Mouse (Mus musculus): Measurements from ENCODE around the gene Lpgat1.

The Lpgat1 gene

DNA sequence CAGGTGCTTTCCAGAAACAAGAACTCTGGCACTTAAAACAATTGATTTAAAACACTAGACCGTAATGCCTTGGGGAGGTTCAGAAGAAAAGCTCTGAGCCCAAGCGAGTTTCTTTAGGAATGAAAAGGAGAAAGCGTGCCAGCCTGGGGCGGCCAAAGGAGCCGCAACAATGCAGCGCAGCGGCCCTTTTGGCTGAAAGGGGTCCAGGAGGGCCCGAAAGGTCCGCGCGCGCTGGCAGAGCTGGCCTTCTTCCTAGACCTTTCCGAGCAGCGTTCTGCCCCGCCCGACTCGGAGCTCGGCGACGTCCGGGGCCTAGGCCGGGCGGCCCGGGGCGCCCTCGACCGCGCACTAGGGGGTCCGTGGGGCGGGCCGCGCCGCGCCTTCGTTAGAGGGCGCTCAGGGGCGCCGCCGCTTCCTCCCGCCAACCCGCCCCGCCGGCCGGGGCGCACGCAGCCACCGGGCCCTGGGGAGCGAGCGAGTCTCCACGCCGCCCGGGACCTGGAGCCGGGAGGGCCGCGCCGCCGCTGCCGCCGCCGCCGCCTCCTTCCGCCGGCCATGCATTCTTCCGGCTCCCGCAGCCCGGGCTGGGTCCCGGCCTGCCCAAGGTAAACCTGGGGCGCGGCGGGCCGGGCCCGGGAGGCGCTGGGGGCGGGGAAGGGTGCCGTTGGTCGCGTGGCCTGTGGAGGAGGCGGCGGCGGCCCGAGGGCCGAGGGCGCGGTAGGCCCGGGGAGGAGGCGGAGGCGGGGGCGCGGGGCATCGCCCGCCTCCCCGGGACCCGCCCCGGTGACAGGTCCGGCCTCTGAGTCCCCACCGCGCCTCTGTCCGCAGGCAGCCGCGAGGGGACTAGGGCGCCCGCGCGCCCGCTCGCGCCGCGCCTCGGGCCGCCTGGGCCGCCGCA lies at the start of gene Lpgat1:
Lpgat1 (plus strand) TSS at position 234 of the 898 bp plus-strand sequence.
- peak; percentile 16 to 54 for DNase-seq (ENCODE audit: low spot score in 2 of 2)

DNA sequence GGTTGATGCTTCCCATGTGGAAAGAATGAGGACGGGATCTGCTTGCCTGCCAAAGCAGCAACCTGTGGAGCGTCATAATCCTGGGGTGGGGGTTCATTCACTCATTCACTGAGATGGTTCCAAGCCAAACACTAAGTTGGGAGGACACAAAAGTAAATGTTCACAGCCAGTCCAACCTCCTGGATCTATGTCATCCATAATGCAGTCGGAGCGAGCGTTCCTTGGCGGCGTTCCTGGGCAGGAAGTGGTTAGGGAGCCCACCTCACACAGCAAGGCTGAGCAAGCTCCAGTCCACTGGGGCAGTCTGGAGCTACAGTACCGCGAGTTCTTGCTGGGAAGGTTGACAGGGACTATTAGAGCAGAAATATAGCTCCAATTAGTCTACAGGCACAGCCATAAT lies 49.6 kb upstream of the Lpgat1 start:
- DNase-seq (ENCODE audit: low spot score in 2 of 2), result no peak

DNA sequence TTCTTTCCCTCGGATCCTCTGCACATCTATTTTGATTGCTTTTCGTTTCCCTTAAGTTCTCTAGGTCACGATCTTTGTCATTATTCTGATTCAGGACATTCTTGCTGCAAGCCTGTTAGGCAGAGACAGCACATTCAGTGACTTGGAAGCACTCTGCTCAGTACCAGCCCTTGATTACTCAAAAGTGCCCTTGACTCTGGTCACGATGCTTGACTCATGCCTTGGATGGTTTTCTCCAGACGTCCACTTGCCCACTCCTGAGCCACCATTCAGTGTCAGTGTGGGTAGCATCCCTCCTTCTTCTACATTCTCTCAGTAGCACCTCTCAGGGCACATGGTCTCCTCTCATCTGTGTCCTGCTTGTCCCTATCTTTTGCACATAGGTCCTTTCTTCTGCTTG lies 43.6 kb upstream of the Lpgat1 start:
- DNase-seq (ENCODE audit: low spot score in 2 of 2), result no peak

DNA sequence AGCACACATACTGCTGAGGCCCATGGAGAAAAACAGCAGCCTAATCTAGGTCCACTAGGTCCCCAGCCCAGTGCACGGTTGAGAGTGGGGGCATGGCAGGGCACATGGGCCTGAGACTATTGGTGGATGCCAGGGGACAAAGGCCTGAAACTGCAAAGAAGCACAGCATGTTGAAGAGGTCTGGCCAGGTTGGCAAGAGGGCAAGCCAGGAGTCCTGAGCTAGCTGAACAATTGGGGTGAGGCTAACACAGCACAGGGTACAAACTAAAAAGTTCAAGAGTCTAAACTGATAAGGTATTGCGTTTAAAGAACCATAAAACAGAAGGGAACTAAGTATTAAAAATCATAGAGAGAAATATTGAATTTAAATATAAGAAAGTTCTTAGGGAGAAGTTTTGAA lies 36.0 kb upstream of the Lpgat1 start:
- no peak for DNase-seq (ENCODE audit: low spot score in 2 of 2)

DNA sequence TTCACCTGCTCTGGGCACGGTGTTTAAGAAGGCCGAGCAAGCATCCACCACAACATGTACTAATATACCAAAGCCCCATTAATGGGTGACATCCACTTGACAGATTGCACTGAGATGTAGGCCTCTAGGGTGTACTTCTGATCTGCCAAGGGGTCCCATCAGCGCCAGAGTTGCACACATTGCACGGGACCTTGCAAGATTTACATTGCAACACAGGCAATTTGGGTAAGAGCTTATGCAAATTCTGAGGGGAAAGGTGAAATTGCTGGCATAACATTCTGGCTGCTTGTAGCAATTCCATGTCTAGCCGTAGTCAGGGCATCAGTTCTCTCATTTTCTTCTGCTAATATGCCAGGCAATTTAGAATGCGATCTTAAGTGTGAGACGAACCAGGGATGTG lies 30.1 kb upstream of the Lpgat1 start:
- DNase-seq (ENCODE audit: low spot score in 2 of 2), result no peak

DNA sequence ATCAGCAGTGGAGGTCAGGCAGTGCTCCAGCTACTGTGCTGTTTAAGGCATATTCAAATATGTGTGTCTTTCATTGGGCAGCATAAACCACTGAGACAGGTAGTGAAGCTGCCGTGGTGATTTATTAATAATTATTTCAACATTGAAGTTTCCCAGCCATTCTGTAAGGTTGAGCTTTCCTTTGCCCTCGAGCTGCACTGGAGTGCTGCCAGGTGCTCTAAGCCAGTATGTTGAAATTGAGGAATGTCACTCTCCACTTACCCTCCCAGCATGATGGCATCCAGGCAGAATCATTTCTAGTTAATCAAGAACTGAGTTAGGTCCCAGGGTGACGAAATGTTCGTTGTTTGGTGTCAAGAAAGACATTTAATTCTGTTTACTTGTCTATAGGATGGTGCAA lies 24.4 kb upstream of the Lpgat1 start:
- DNase-seq (ENCODE audit: low spot score in 2 of 2), result no peak

DNA sequence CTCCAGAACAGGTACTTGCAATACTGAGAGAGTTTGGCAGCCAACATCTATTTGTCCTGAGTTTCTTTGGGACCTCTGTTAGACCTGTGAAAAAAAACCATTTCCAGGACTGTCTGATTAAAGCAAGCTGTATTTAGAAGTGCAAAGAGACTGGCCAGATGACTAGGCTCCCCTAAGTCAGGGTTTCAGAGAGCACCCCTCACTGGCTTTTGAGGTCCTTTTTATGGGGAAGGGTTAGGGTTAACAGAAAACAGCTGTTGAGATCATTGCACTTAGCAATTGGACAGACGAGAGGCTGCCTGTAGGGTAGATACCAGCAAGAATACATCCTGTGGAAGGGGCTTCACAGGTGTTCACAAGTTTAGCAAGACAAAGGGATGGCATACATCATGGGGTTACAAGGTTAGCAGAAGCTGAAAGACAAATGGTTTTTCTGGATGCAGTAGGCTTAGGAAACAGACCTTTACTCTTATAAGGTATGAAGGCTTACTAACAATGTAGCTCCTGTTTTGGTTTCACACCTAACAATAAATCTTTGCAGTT lies 19.3 kb upstream of the Lpgat1 start:
- no peak for DNase-seq (ENCODE audit: low spot score in 2 of 2)

DNA sequence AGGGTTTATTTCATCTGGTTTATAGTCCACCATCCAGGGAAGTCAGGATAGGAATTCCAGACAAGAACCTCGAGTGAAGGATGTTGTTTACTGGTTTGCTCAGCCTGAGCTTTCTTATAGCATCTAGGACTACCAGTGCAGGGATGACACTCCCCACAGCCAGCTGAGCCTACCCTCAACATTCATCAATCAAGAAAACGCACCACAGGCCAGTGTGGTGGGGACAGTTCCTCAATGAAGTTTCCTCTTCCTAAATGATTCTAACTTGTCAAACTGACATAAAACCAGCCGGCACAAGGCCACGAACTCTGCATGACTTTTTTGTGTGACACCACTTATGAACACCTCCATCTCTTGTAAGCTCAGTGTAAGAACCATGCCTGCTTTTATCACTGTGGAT lies 13.1 kb upstream of the Lpgat1 start:
- no peak for DNase-seq (ENCODE audit: low spot score in 2 of 2)

DNA sequence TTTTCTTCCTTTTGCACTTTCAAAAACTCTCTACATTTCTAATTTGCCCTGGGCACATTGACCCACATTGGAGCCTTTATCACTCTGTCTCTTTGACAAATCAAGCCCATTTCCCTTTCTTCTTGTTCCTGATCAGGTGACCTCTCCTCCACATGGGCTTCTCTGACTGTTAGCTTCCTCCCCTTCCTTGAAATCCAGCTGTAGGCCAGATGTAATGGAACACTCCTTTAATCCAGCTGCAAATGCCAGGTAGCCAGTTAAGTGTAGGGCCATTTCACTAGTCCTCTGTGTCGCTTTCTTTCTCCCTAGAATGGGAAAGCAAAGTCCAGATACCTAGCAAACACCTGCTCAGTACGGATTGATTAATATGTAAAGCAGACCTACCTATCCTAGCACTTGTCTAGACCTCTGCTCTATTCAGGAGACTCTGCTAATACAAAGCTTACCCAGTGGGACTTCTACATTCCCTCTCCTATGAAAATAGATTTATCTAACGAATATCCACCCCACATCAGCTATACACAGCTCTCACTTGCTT lies 11.0 kb upstream of the Lpgat1 start:
- DNase-seq (ENCODE audit: low spot score in 2 of 2), result no peak

DNA sequence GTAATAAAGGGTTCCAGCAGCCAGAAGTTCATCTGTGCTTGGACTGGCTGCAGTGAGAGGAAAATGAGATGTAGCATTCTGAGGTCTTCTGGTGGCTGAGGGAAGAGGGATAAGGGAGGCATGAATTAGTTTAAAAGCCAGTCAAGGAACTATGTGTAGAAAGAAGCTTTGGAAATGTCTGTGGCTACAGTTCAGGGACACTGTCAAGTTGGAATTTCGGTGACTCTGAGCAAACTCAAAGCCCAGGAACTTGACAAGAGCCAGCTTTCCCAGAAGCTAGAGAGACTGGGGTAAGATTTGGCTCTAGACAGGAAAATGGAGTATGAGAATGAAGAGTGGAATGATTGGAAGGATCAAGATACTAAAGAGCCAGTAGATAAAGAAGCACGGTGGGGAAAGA lies 7.8 kb upstream of the Lpgat1 start:
- DNase-seq (ENCODE audit: low spot score in 2 of 2), result no peak

DNA sequence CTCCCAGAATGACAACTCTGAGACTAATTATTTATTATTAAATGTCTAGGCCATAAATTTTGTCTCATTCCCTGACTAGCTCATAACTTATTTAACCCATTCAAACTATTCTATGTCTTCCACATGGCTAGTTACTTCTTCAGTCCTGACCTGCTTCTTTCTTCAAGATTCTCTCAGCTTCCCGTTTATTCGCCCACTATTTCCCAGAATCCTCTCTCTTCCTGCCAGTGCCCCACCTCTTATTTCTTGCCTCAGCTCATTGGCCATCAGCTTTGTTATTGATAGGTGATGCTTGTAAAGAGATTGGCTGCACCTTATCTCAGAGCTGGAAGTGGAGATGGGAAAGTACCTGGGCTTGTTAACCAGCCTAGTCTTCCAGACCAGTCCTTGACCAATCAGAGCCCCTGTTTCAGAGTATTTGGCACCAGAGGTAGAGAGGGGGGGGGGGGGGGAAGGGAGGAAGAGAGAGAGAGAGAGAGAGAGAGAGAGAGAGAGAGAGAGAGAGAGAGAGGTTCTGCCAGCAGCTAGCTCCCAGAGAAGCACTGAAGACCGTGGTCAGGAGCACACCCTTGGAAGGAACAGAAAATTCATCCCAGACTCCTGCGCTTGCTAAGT lies 5.3 kb upstream of the Lpgat1 start:
- no peak for DNase-seq (ENCODE audit: low spot score in 2 of 2)

DNA sequence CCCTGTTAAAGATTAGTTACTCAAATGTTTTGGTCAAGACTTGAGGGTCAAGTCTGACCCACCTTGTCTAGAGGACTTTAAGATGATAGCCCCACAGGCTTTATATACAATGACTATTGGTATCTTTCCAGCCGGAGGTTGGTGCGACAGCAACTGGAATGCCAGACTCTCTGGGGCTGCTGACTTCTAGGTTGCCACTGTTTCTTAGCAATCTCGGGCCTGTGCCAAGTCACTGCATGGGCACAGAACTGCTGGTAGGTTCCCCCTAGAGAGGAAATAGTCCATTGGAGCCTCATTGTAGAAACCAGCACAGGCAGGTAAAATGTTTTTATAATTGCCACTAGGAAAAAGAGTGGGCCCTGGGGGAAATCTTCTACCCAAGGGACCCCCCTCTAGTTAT lies 3.8 kb upstream of the Lpgat1 start:
- DNase-seq (ENCODE audit: low spot score in 2 of 2), result no peak

DNA sequence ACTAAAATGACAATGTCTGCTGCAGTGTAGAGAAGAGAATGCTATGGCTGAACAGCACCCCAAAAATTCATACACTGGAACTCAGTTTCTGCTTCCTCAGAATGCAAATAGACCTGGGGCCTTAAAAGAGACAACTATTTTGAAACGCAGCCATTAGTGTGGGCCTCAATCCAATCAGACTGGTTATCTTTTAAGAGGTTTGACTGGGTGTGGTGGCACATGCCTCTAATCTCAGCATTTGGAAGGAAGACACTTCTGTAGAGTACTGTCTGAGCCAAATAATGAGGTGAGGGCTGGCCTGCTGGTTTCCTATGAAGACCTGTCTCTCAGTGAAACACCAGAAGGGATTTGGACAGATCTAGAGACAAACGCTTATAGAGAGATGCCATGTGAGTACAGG lies 2.5 kb upstream of the Lpgat1 start:
- DNase-seq (ENCODE audit: low spot score in 2 of 2), result no peak

DNA sequence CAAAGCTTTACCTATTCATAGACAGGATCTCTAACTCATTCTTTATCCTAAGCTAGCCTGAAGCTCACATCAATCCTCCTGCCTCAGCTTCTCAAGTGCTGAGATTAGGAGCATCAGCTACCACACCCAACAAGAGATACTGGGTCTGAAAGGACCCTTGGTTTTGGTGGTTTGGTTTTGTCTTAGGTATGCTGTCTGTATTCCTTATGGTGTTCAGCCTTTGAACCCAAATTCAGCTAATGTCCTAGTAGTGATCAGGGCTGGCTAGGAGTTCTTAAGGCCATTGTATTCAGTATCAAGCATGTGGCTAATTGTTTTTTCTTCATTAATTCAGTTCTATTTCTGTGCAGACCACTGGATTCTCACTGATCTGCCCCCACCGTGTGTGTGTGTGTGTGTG lies 493 bp upstream of the Lpgat1 start:
- no peak for DNase-seq (ENCODE audit: low spot score in 2 of 2)

DNA sequence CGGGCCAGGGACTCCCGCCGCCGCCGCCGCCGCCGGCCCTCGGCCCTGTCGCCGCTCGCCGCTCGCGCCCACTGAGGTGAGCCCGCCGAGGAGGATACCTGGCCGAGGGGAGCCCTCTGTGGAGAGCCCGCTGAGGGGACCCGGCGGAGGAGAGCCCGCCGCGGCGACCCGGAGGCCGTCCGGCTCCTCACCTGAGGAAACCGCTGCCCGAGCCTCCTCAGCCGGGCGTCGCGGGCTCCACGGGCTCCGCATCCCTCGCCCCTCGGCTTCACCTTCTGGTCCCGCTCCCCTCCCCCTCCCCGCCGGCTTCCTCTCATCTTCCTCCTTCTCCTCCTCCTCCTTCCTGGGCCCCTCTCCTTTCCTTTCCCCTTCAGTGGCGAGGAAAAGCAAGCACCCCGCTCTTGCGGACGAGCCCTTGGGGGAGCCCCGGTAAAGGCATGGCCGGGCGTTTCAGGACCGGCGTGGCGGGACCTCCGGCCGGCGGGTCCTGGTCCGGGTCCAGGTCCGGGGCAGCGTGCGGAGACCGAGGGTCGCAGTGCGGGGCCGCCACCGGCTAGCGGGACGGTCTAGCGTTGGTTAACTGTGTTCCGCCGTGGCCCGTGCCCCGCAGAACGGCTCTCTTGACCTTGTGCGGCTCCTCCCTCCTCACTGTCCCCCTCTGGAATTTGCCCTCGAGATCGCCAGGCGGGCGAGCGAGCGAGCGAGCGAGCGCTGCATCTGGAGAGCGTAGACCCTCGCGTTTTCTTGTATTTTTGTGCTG lies 1.1 kb downstream of the Lpgat1 start:
- DNase-seq (ENCODE audit: low spot score in 2 of 2), result peak; percentile 18 to 36

DNA sequence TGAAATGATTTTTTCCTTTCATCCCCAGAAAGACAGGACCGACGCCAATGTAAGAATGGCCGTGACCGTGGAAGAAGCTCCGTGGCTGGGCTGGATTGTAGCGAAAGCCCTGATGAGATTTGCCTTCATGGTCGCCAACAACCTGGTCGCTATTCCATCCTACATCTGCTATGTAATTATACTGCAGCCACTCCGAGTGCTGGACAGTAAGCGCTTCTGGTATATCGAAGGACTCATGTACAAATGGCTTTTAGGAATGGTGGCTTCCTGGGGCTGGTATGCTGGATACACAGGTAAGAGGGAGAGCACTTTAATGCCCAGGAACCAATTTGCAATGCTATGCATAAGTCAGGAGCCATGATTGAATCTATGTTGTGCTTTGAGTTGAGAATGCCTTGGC lies 1.7 kb downstream of the Lpgat1 start:
- no peak for DNase-seq (ENCODE audit: low spot score in 2 of 2)

DNA sequence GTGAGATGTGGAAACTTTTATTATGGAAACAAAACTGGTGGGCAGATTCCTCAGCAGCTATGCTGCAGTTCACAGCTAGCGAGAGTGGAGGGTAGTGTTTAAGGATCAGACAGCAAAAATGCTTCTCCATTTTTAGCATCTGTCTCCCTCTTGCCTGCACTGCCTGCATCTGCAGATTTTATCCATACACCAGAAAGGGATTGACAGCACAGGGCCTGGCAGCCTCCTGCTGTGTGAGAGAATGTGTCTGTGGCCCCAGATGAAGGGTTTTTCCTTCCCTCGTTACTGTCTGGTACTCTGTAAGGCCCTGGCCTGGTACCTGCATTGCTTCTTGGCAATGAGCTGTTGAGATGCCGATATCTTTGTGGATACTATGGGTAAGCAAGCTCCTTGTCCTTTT lies 2.8 kb downstream of the Lpgat1 start:
- DNase-seq (ENCODE audit: low spot score in 2 of 2), result peak in 1 of 2 experiments; percentile 15

DNA sequence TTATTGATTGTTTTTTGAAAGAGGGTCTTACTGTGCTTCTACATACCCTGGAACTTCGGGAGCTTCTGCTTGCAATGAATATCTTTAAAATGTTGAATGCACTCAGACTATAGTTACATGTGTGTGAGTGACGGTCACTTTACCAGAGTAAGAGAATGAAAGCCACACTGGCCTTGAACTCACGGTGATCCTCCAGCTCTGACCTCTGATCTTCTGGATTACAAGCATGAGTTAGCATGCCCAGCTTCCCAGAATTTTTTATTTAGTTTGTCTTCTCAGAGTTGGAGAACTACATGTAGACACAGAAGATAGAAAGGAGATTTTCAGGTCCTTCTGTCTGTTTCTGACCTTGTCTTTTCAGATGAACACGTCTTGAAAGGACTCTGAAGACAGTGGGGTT lies 5.1 kb downstream of the Lpgat1 start:
- no peak for DNase-seq (ENCODE audit: low spot score in 2 of 2)

DNA sequence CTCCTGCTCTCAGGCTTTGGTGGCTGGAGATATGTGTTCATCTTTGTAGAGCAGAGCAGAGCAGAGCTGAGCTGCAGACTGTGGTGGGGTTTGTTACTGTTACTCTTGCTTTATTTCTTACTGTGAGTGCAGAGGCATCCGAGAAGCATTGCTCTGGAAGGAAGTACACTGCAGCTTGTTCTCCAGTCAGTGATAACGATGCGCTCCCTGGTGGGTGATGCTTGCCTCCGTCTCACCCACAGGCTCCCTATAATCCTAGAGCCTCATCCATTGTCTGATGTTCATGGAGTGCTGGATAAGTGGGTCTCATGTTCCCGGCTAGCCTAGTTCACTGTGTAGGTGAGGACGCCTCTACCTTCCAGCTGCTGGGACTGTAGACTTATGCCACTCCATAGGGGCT lies 6.0 kb downstream of the Lpgat1 start:
- no peak for DNase-seq (ENCODE audit: low spot score in 2 of 2)

DNA sequence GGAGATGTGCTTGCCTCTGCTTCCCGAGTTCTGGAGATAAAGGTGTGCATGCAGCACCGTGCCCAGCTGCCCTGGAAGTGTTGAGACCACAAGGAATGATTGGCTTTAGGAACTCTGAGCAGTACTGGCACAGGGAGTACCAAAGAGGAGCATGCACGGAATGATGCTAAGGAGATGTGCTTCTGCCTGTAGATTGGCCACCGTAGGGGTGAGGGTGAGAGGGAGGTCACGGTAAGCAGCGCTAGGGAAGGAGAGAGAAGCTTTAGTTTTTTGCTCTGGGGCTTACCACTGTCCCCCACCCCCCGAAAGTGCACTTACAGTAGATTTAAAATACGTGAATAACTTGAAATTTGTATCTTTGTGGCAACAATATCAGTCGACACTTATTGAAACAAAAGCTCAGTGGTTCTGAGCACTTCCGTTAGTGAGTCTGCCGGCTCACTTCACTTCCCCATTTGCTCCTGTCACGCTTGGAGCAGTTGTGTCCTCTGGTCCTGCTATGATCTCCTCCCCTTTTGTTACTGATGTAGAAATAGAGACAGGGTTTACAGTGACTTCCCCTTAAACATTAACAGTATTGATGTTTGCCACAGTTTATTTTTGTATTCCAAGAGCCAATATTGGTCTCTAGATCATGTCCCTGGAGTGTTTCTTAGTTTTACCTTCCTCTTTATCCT lies 6.9 kb downstream of the Lpgat1 start:
- DNase-seq (ENCODE audit: low spot score in 2 of 2), result no peak

DNA sequence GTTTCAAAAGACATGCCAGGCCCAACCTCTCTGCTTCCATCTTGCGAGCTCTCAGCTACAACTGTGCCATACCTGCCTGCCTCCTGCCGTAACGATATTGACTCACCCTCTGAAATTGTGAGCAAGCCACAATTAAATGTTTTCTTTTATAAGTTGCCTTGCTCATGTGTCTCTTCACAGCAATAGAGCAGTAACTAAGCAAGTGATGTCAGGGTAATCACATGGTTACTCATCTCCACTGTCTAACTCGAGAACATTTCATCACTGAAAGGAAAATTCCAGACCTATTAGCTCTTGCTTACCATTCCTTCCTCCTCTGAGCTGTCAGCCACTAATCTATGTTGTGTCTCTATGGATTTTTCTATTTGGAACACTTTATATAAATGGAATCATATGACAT lies 15.0 kb downstream of the Lpgat1 start:
- DNase-seq (ENCODE audit: low spot score in 2 of 2), result no peak

DNA sequence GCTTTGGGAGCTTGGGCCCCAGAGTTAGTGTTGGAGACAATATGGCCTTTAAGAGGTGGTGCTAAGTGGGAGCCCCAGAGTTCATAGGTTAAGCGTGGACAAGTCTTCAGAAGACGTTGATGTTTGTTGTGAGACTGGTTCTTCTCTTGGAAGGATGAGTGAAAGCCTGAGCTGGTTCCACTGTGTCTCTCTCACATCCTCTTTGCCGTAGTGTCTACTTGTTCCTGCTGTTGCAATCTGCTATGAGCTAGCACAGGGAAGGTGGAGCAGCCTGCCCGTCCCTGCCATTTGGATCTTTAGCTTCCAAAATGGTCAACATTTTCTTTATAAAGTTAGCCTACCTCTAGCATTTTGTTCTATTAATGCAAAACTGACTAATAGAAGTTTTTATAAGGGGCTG lies 16.2 kb downstream of the Lpgat1 start:
- DNase-seq (ENCODE audit: low spot score in 2 of 2), result no peak

Data from frontal cortex, postnatal 10 days (tissue).